Mouse (Mus musculus) cortical plate, adult 2 months (tissue): ENCODE measurements around the gene Rbl1.

Experiments used
- CTCF ChIP-seq: fragments of 200-500 bp; IDR thresholded peaks from 2 replicates; pipeline ENCODE4 v1.5.1; 2011; ENCODE audit warnings: mild to moderate bottlenecking, control low read depth, low read length; ENCODE audit not compliant: insufficient read depth; ENCODE audit errors: extremely low read depth
- POLR2A ChIP-seq: fragments of 200-500 bp; IDR thresholded peaks from 2 replicates; pipeline ENCODE4 v1.6.1; 2011; ENCODE audit warnings: mild to moderate bottlenecking, low read length, control low read depth; ENCODE audit not compliant: insufficient read depth; ENCODE audit errors: extremely low read depth

- TF ChIP-seq POLR2A (no peak), CTCF (no peak)
Measured at GRCm38 (mm10) chr2:157102256-157102655, 102.1 kb downstream of the Rbl1 start.
